Mouse (Mus musculus) c-Kit-positive CD71-negative TER-119-negative erythroid progenitor cells, embryonic 14.5 days (primary cell): ENCODE measurements around the gene Utp11.

Experiments
- DNase-seq: peaks from one replicate; pipeline ENCODE4 v3.0.0-alpha.2; 2013; ENCODE audit warnings: low read depth

Gene Utp11

DNA sequence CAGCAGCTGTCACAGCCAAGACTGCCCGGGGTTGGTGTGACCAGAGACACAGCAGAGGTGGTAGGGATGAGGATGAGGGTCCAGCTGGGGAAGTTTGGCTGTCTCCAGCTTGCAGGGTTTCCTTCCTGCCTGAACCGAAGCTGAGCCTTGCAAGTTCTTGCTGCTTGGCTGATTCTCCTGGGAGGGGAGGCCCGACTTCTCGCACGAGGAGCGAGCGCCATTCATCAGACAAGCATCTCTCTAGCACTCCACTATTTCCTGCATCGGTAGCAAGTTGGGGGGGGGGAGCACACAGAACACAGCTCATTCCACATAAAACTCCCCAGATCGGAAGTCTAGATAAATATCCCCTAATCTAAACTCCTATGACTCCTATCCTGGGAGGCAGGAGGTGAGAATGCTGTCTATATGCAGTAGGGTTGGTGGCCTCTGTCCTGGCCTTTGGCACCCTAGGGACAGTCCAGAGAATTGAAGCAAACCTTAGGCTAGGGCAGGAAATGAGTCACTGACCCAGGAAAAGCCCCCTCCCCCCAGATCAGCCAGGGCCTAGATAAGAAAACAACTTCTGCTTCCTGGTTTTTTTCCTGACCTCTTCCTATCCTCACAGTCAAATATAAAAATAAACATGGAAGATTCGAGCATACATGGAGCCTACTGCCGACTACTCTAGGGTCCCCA, 11.5 kb upstream of the Utp11 start:
- DNase-seq, result no peak

DNA sequence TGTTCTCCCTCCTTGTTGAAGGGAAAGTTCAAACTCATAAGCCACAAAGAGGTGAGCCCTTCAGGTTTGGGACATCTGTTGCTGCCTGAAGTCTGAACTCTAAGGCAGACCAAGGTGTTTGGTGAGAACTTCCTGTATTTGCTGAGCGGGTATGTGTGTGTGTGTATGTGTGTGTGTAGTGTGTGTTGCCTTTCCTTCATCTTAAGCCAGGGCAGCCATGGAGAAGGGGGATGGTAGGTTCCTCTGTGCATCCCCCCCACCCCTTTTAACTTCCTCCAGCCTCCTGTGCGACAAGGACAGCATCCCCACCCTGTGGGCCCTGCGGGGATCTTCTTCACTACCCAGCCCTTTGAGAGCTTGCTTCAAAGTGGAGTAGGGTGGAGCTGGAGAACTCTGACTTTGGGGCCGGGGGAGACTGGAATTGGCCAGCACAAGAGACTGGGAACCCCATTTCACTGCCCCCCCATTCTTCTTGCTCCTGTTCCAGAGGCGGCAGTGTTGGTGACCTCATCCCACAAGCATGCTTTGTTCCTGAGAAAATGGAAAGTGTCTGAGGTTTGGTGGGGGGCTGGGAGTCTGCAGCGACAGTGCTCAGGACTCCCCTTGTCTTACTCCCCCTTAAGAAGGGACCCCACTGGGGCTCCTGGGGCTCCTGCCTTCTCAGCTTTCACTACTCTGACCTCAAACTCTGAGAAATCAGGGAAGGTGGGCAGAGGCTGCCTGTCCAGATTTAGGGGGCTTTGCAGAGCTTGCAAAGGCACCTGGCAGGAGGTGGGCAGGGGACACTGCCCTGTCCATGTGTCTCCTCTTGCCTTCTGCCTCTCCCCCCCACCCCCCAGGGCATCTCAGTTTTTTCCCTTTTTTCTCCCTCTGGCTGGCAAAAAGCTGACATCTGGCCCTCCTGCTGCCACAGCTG, 10.7 kb upstream of the Utp11 start:
- no peak for DNase-seq

- no peak for DNase-seq
Measured at GRCm38 (mm10) chr4:124703406-124703805, 10.0 kb upstream of the Utp11 start.

DNA sequence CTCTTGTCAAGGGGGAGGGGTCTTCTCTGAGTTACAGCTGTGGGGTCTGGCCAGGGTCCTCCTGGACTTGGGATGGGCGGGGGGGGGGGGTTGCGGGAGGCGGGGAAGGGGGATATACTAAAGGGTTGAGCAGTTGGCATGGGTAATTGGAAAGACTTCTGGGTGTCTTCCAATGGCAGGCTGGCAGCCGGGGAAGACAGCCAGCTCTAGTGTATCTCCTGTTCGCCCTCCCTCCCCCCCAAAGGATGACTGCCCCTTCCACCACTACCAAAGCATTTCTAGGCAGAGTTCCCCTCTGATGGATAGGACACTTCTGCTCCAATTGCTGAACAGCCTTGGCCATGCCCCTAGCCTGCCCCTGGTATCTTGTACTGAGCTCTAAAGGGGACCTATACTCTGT, 8.5 kb upstream of the Utp11 start:
- no peak for DNase-seq

GRCm38 (mm10) chr4:124701052-124701845, 7.8 kb upstream of the Utp11 start:
- DNase-seq, result no peak

DNA sequence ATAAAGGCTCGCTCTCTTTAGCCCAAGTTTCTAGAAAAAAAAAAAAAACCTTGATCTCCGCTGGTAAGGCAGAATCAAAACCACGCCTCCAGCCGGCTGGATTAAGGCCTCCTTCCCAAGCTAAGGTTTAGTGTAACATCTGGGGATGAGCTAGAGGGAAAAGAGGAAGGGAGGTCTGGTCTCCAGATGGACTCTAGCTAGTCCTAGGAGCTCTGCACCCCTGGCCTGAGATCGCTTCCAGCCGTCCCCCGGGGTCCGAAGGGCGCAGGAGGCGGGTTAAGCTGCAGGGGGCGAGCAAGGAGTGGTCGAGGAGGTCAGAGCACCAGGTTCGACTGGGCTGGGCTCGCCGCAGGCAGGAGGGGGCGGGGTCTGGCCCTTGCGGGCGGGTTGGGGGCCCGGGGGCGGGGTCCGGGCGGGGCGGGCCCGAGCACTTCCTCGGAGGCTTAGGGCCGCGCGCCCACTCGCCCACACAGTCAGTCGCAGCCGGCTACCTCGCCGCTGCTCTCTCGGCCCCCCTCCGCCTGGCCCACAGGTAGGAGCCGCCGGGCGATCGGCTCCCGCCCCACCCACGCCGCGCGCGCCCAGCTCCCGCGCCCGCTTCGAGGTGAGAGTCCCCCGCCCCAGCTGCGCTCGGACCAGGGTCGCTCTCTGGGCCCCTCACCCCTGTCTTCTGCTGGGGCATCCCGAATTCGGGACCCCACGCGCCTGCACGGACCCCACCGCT, 7.0 kb upstream of the Utp11 start, which contains the start of gene Fhl3:
TSS of gene Fhl3 (plus strand) at position 454 of the 724 bp plus-strand sequence.
- DNase-seq, result no peak

- DNase-seq, result no peak
Measured at GRCm38 (mm10) chr4:124699791-124700190, 6.4 kb upstream of the Utp11 start.

DNA sequence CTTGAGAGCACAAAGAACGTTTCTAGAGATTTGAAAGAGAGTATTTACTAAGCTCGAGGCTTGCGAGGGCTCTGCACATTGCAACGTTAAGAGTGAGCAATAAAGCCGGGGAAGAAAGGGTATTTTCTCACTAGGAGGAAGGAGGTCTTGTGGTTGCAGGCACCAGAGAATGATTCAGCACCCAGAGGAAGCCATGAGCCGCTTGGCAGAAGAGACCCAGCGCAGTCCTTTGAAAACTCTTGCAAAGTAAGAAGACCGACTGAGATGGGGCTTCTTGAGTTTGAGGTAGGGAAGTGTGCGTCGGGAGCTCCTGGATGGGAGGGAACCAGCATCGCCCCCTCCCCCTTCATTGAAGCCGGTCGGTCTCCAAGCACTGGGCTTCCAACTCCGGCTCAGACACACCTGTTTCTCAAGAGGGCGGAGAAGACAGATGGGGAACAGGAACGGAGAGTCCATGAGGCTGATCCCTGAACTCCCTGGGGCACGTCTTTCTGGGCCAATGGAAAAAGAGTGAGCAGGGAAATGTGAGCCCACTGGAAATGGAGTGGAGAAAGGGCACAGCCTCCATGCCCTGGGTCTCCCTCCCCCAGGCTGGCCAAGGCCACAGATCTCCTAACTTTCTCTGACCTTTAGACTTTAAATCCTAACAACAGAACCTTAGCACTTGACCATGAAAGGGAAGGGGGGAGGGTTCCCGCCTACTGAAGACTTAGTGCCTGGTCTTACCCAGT, 2.6 kb upstream of the Utp11 start:
- no peak for DNase-seq

DNA sequence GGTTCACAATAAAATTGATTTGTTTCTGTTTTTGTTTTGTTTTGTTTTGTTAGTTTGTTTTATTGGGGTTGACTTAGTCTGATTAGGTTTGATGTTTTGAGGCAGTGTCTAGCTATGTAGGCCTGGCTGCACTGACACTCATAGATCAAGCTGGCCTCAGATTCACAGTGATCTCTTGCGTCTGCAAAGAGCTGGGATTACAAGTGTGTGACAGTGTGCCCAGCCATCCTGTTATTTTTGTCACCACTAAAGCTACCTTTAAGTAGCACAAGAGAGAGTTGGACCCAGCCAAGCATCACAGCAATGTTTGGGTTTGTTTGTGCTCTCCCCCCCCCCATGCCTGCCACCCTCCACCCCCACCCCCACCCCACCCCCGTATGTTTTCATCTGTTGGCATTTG, 1.2 kb upstream of the Utp11 start:
- no peak for DNase-seq

- no peak for DNase-seq
Measured at GRCm38 (mm10) chr4:124692416-124692861, 961 bp downstream of the Utp11 start.

DNA sequence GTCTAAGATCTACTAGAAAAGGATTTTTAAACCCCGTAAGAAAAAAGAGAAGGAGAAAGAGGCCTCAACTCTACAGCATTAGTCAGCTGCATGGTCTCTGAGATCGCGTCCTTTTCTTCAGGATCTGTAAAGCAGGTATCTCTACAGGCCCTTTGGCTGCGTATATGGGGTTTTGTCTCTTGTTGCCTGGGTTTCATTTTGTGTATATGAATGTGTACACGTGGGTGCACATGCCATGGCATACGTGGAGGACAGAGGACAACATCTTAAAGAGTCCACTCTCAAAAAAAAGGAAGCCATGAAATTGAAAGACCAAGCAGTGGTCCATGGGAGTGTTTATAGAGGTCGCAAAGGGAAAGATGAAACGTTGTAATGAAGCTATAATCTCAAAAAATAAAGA, 1.9 kb downstream of the Utp11 start:
- no peak for DNase-seq

DNA sequence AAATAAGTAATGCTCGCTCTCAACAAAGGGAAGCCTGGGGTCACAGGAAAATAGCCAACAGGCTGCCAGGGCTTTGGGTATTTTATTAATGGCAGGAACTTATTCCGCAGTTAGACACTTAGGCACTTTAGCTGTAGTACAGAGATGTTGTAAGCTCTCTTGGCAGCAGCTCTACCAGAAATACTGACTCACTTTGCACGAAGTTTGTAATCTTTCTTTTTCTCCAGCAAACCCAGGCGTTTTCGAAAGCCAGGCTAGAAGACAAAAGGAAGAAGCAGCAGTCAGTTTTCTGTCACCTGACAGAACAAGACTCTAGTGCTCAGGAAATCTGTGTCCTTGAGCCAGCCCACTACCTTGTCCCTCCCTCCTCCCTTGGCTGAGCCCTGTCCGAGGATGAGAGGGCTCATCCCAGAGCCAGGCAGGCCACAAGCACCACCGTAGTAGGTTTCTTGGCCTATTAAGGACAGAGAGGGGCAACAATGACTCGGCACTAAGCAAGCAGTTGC, 7.5 kb downstream of the Utp11 start:
- DNase-seq, result no peak

- no peak for DNase-seq
Measured at GRCm38 (mm10) chr4:124685453-124685852, 7.9 kb downstream of the Utp11 start.

DNA sequence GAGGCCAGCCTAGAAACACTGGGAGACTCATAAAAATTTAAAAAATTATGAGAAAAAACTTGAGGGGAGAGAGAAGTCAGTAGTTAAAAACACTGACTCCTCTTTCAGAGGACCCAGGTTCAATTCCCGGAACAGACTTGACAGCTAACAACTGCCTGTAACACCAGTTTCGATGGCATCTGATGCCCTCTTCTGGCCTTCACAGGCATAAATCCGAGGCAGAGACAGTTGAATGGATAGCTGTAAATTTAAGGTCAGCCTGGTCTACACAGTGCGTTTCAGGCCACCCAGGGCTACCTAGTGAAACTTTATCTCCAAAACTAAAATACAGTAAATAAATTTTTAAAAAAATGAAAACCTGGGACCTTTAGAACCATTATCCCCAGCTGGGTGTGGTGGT, 8.4 kb downstream of the Utp11 start:
- no peak for DNase-seq

GRCm38 (mm10) chr4:124683474-124683873, 9.9 kb downstream of the Utp11 start:
- DNase-seq, result no peak

DNA sequence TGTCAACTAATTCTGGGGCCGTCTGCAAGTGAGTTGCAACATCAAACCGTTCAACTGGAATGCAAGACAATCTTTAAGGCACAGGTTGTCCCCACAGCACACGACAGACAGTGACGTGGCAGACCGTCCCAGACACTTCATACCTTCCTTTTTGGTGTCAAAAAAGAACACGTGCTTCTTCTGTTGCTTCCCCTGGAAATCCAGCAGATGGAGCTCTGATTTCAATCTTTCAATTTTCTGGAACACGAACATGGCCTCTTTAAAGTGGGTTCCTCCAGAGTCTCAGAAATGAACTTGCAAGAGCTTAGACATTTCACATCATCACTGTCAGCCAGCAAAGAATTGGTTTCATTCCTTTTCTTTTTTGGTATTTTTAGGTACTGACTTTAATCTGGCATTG, 11.1 kb downstream of the Utp11 start:
- DNase-seq, result no peak

DNA sequence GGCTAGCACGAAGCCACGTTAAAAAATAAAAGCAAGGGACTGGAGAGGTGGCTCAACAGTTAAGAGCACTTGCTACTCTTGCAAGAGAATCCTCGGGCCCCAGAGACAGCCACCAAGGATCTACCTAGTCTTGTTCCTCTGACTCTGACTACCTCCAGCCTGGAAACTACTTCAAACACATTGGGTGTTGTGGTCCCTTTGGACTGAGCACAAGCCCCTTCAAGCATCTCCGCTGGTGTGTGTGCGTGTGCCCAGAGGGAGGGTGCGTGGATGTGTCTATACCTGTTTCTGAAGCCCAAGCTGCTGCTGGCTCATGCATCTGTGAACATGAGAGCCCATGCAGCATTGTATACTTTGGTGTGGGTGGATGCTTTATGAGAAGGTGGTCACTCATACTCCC, 17.4 kb downstream of the Utp11 start:
- no peak for DNase-seq

- peak; percentile 49 for DNase-seq
Measured at GRCm38 (mm10) chr4:124675037-124675436, 18.4 kb downstream of the Utp11 start.

GRCm38 (mm10) chr4:124674334-124675032, 18.9 kb downstream of the Utp11 start:
- no peak for DNase-seq
